Mouse (Mus musculus) lung, postnatal 0 days (tissue): ENCODE data around the gene Myo1c. TPM values are rescaled to one million over a fixed set of nuclear protein-coding genes. Genes with fewer than 3 reads are reported as not detected.

Experiments used
- ATAC-seq: fragments of 200-750 bp; cut with Nextera tagmentation; 2 replicates; pipeline ENCODE4 v1.8.0; 2017; ENCODE audit warnings: moderate library complexity
- DNase-seq: peaks from one replicate; pipeline ENCODE4 v3.0.0-alpha.2; 2016; ENCODE audit warnings: low spot score
- H3K27ac ChIP-seq: fragments of 300-500 bp; sonication (generic); 2 replicates; pipeline ENCODE4 v1.5.1; 2014; ENCODE audit warnings: antibody characterized with exemption, mild to moderate bottlenecking, low read length, mixed read lengths
- H3K27me3 ChIP-seq: fragments of 300-500 bp; sonication (generic); replicated peaks from 2 replicates; pipeline ENCODE4 v1.6.1; 2014; ENCODE audit warnings: low read length, mixed read lengths; ENCODE audit not compliant: insufficient read depth
- H3K36me3 ChIP-seq: fragments of 300-500 bp; sonication (generic); 2 replicates; pipeline ENCODE4 v1.6.1; 2014; ENCODE audit warnings: low read length, mixed read lengths; ENCODE audit not compliant: insufficient read depth
- H3K4me1 ChIP-seq: fragments of 300-500 bp; sonication (generic); 2 replicates; pipeline ENCODE4 v1.6.1; 2014; ENCODE audit warnings: antibody characterized with exemption, low read depth, low read length, mixed read lengths; ENCODE audit not compliant: insufficient read depth
- H3K4me2 ChIP-seq: fragments of 300-500 bp; sonication (generic); replicated peaks from 2 replicates; pipeline ENCODE4 v1.6.1; 2014; ENCODE audit warnings: low read depth, mild to moderate bottlenecking, low read length, moderate library complexity, mixed read lengths
- H3K4me3 ChIP-seq: fragments of 300-500 bp; sonication (generic); 2 replicates; pipeline ENCODE4 v1.5.1; 2014; ENCODE audit warnings: low read depth, low read length
- H3K9ac ChIP-seq: fragments of 300-500 bp; sonication (generic); replicated peaks from 2 replicates; pipeline ENCODE4 v1.6.1; 2014; ENCODE audit warnings: low read depth, mild to moderate bottlenecking
- H3K9me3 ChIP-seq: fragments of 300-500 bp; sonication (generic); 2 replicates; pipeline ENCODE4 v1.6.1; 2016; ENCODE audit warnings: low read length, mixed read lengths
- CTCF ChIP-seq: IDR thresholded peaks from 2 replicates; pipeline ENCODE4 v1.5.1; 2016; ENCODE audit warnings: antibody characterized with exemption, mild to moderate bottlenecking
- EP300 ChIP-seq: IDR thresholded peaks from 2 replicates; pipeline ENCODE4 v1.6.1; 2016; ENCODE audit warnings: antibody characterized with exemption, mild to moderate bottlenecking, control low read depth
- WGBS: fragments of 180-500 bp; shearing (Covaris S2); extraction: QIAGEN DNeasy Blood & Tissue Kit; methylation state at CpG from one replicate; pipeline ENCODE4 v1.1.7; 2014; 5-methylcytosine and 5-hydroxymethylcytosine counted together
- polyA plus RNA-seq: library from polyadenylated mRNA; unstranded; fragments of >200 nt; fragmentation: Nextera tagmentation; extraction: Ambion mirVana; gene quantifications from 2 replicates; pipeline ENCODE4 v1.2.1, GENCODE M21; 2015

The Myo1c gene
- polyA plus RNA-seq, 1 experiment from 2014 or later: 88.5 TPM

DNA sequence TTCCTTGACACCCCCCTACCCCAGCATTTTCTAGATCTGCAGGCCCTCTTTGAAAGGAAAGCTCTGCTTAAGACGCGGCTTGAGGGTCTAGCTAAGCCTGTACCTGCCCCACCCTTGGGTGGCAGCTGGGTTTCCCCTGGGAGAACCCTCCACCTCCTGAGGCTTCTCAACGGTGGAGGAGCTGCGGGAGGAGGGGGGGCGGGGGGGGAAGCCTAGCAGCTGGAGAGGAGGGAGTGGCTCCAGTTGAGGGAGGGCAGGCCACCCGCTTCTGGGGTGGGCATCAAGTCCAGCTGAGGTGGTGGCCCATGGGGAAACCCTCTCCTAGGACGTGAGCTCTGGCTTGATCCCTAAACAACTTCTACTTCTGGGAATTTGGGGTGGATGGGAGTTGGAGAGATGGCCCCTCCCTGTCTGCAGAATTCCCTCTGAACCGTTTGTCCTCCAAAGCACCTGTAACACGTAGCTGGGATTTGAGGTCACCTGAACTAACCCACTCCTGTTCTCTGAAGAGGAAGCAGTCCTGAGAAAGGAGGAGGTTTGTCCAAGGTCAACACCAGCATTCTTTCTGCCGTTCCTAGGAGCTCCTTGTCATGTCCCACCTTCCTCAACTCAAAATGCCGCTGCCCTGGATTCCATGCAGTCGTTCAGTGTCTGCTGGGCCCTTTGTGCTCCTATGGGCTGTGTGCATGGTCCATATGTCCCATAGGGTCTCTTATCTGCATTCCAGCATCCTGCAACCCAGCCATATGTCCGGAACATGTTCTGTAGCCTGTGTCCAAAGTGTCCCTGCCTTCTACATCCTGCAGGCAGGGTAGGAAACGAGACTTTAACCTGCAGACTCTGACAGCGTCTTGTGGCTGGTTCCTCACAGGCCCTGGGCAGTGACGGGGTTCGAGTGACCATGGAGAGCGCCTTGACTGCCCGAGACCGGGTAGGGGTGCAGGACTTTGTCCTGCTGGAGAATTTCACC, 6.6 kb downstream of the Myo1c start:
- Histone ChIP-seq H3K4me2 (peak overlapping the region; percentile 73), H3K4me3 (peak overlapping the region; percentile 62), H3K9ac (peak overlapping the region; percentile 83), H3K4me1 (peaks cover 30% of the 10 kb centered on the region), H3K27ac (peak overlapping the region; percentile 97), H3K9me3 (no peaks in the 10 kb centered on the region), H3K36me3 (peaks cover 23% of the 10 kb centered on the region), H3K27me3 (no peaks in the 10 kb centered on the region)
- WGBS: 38% methylated on average over 20 of the region's 20 CpGs
- TF ChIP-seq EP300: peak; percentile 68
- no peak for TF ChIP-seq CTCF
- ATAC-seq (peak; percentile 20), DNase-seq (peak; percentile 89)

DNA sequence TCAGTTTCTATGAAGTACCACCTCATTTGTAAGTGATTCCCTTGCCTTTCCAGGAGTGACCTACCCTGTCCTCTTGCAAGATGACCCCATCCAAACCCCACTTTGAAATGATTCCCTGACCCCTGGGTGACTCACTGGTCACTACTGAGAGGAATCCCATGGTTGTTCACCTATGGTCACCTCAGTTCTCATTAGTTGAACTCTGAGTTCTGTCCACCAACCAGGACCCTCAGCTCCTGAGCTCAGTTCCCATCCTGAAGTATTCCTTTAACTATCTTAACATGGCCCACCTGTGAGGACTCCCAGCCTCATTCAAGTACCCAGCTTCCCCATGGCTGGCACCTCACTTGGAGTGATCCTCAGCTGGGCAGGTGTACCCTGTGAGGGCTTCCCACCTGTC, 7.5 kb downstream of the Myo1c start:
- H3K4me2 ChIP-seq: peak overlapping the region; percentile 73
- TF ChIP-seq CTCF (no peak), EP300 (no peak)
- H3K4me3 ChIP-seq: no peak overlapping the region
- H3K4me1 ChIP-seq: peaks cover 21% of the 10 kb centered on the region
- peaks cover 33% of the 10 kb centered on the region for H3K36me3 ChIP-seq
- H3K27me3 ChIP-seq: no peaks in the 10 kb centered on the region
- DNase-seq: no peak
- no peak overlapping the region for H3K9ac ChIP-seq
- no peaks in the 10 kb centered on the region for H3K9me3 ChIP-seq
- peak overlapping the region; percentile 97; the same call in 1 of the 2 replicates for H3K27ac ChIP-seq
- ATAC-seq: no peak

DNA sequence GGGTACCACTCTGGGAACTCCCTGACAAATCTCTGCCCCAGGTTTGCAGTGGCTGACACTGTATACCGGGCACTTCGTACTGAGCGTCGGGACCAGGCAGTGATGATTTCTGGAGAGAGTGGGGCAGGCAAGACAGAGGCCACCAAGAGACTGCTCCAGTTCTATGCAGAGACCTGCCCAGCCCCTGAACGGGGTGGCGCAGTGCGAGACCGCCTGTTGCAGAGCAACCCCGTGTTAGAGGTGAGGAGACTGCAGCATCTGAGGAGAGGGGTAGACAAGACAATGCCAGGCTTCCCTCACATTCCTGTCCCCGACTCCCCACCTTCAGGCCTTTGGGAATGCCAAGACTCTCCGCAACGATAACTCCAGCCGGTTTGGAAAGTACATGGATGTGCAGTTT, 8.0 kb downstream of the Myo1c start:
- peak overlapping the region; percentile 11; the same call in 1 of the 2 replicates for H3K4me2 ChIP-seq
- peaks cover 17% of the 10 kb centered on the region for H3K4me1 ChIP-seq
- WGBS: 86% methylated on average over 13 of the region's 13 CpGs
- no peaks in the 10 kb centered on the region for H3K9me3 ChIP-seq
- H3K27ac ChIP-seq: no peak overlapping the region
- no peak overlapping the region for H3K9ac ChIP-seq
- TF ChIP-seq CTCF: no peak
- TF ChIP-seq EP300: no peak
- H3K36me3 ChIP-seq: peaks cover 34% of the 10 kb centered on the region
- H3K4me3 ChIP-seq: no peak overlapping the region
- DNase-seq: no peak
- no peaks in the 10 kb centered on the region for H3K27me3 ChIP-seq
- ATAC-seq: no peak

DNA sequence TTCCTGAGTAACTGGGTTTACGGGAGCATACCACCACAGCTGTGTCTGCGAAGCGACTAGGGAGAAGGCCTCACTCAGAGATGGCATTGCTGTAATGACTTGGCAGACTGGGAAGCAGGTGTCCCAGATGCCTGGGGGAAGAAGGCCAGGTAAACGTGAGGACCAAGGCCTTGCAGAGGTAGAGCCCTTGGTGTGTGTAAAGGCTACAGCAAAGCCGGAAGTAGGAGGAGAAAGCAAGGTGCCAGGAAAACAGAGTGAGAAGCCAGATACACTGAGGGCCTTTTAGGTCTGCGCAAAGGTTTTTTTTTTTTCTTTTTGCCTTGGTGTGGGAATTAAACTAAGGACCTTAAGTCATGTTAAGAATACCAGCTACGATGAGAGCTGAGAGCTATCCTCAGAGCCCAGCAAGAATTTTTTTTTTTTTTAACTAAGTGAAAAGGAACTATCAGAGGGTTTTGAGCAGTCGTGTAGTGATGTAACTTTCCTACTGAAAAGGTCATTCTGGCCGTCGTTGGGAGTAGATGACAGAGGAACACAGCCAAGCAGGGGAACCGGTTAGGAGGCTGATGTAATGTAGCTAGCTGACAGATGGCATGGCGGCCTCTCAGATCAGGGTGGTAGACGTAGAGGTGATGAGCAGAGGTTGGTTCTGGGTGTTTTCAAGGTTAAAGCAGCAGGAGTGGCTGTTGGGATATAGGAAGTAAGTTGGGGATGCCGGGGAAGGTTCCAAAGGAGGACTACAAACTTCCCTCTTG, 8.9 kb downstream of the Myo1c start:
- no peak overlapping the region for H3K4me3 ChIP-seq
- ATAC-seq (no peak), DNase-seq (peak; percentile 40)
- peaks cover 34% of the 10 kb centered on the region for H3K36me3 ChIP-seq
- TF ChIP-seq CTCF (no peak), EP300 (no peak)
- no peaks in the 10 kb centered on the region for H3K27me3 ChIP-seq
- H3K4me1 ChIP-seq: peaks cover 17% of the 10 kb centered on the region
- no peak overlapping the region for H3K4me2 ChIP-seq
- H3K9me3 ChIP-seq: no peaks in the 10 kb centered on the region
- no peak overlapping the region for H3K9ac ChIP-seq
- 65% methylated on average over 14 of the region's 14 CpGs for WGBS
- no peak overlapping the region for H3K27ac ChIP-seq

DNA sequence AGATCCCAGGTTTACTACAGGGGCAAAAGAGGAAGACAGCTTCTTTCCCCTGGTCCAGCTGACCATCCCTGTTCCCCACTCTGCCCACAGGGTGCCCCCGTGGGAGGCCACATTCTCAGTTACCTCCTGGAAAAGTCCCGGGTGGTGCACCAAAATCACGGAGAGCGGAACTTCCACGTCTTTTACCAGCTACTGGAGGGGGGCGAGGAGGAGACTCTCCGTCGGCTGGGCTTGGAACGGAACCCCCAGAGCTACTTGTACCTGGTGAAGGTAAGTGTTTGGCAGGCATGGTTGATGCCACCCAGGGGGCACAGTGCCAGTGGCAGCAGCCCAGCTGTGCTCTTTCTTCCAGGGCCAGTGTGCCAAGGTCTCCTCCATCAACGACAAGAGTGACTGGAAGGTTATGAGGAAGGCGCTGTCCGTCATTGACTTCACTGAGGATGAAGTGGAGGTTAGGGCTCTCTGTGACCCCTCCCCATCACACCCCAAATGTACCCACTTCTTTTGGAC, 9.8 kb downstream of the Myo1c start:
- no peak for TF ChIP-seq CTCF
- TF ChIP-seq EP300: no peak
- Histone ChIP-seq H3K27me3 (no peaks in the 10 kb centered on the region), H3K4me2 (no peak overlapping the region), H3K9me3 (no peaks in the 10 kb centered on the region), H3K27ac (no peak overlapping the region), H3K4me3 (no peak overlapping the region), H3K36me3 (peaks cover 36% of the 10 kb centered on the region), H3K9ac (no peak overlapping the region), H3K4me1 (peaks cover 8% of the 10 kb centered on the region)
- DNase-seq (no peak), ATAC-seq (no peak)
- 92% methylated on average over 12 of the region's 12 CpGs for WGBS
